Mouse (Mus musculus): ENCODE results near the gene Tagln. TPM values are rescaled to one million over a fixed set of nuclear protein-coding genes. Genes with fewer than 3 reads are reported as not detected.
A peak's percentile ranks its signal among the peaks of the same experiment; 100 is the strongest.

The Tagln gene
- polyA plus RNA-seq, 1 experiment from 2014 or later = 25.5 TPM

GRCm38 (mm10) chr9:45917041-45917934 lies 18.6 kb downstream of the Tagln start:
- 89% methylated on average over 5 of the region's 5 CpGs for WGBS
- no peak overlapping the region for H3K4me3 ChIP-seq
- H3K36me3 ChIP-seq = peaks cover 87% of the 10 kb centered on the region
- no peaks in the 10 kb centered on the region for H3K9me3 ChIP-seq (replicated peaks)
- H3K27ac ChIP-seq (replicated peaks) = no peak overlapping the region
- H3K4me1 ChIP-seq = no peaks in the 10 kb centered on the region
- DNase-seq (ENCODE audit: low spot score) = no peak
- no peaks in the 10 kb centered on the region for H3K27me3 ChIP-seq (ENCODE audit: low read depth, poor library complexity, severe bottlenecking)

- Histone ChIP-seq H3K36me3 (peaks cover 88% of the 10 kb centered on the region), H3K27me3 (ENCODE audit: low read depth, poor library complexity, severe bottlenecking) (no peaks in the 10 kb centered on the region), H3K27ac (replicated peaks) (no peak overlapping the region), H3K9me3 (replicated peaks) (no peaks in the 10 kb centered on the region), H3K4me3 (no peak overlapping the region), H3K4me1 (no peaks in the 10 kb centered on the region)
- DNase-seq (ENCODE audit: low spot score) = no peak
- 92% methylated on average over 2 of the region's 2 CpGs for WGBS
Measured at GRCm38 (mm10) chr9:45915659-45916058, 20.2 kb downstream of the Tagln start.

- H3K27me3 ChIP-seq (ENCODE audit: low read depth, poor library complexity, severe bottlenecking) = no peaks in the 10 kb centered on the region
- peaks cover 70% of the 10 kb centered on the region for H3K36me3 ChIP-seq
- peaks cover 11% of the 10 kb centered on the region for H3K4me1 ChIP-seq
- no peak overlapping the region for H3K4me3 ChIP-seq
- H3K27ac ChIP-seq (replicated peaks) = no peak overlapping the region
- 61% methylated on average over 1 of the region's 1 CpGs for WGBS
- H3K9me3 ChIP-seq (replicated peaks) = no peaks in the 10 kb centered on the region
- DNase-seq (ENCODE audit: low spot score) = peak; percentile 33
Measured at GRCm38 (mm10) chr9:45911673-45912072, 24.2 kb downstream of the Tagln start.

GRCm38 (mm10) chr9:45910995-45911394 lies 24.9 kb downstream of the Tagln start:
- Histone ChIP-seq H3K9me3 (replicated peaks) (no peaks in the 10 kb centered on the region), H3K27ac (replicated peaks) (no peak overlapping the region), H3K36me3 (peaks cover 63% of the 10 kb centered on the region), H3K4me1 (peaks cover 11% of the 10 kb centered on the region), H3K4me3 (no peak overlapping the region), H3K27me3 (ENCODE audit: low read depth, poor library complexity, severe bottlenecking) (no peaks in the 10 kb centered on the region)
- no peak for DNase-seq (ENCODE audit: low spot score)
- 93% methylated on average over 3 of the region's 3 CpGs for WGBS

- no peaks in the 10 kb centered on the region for H3K9me3 ChIP-seq (replicated peaks)
- peaks cover 24% of the 10 kb centered on the region for H3K4me1 ChIP-seq
- H3K4me3 ChIP-seq = peak overlapping the region; percentile 87
- peaks cover 53% of the 10 kb centered on the region for H3K36me3 ChIP-seq
- no peak for DNase-seq (ENCODE audit: low spot score)
- H3K27me3 ChIP-seq (ENCODE audit: low read depth, poor library complexity, severe bottlenecking) = no peaks in the 10 kb centered on the region
- WGBS = under 1% methylated on average over 19 of the region's 19 CpGs
- H3K27ac ChIP-seq (replicated peaks) = peak overlapping the region; percentile 97
Measured at GRCm38 (mm10) chr9:45907078-45907428, 28.8 kb downstream of the Tagln start.

- H3K27me3 ChIP-seq (ENCODE audit: low read depth, poor library complexity, severe bottlenecking) = no peaks in the 10 kb centered on the region
- peak within 1 kb of the TSS; percentile 97 for H3K27ac ChIP-seq (replicated peaks)
- peaks cover 24% of the 10 kb centered on the region for H3K4me1 ChIP-seq
- H3K36me3 ChIP-seq = peaks cover 53% of the 10 kb centered on the region
- DNase-seq (ENCODE audit: low spot score) = peak; percentile 89
- no peaks in the 10 kb centered on the region for H3K9me3 ChIP-seq (replicated peaks)
- under 1% methylated on average over 79 of the region's 80 CpGs for WGBS
- peak within 1 kb of the TSS; percentile 87 for H3K4me3 ChIP-seq
Measured at GRCm38 (mm10) chr9:45906355-45907077, 29.3 kb downstream of the Tagln start, which contains the start of the genes Pcsk7 and Rnf214. Gene Pcsk7 (plus strand): TSS chr9:45906497. Gene Rnf214 (minus strand): TSS chr9:45906911.

GRCm38 (mm10) chr9:45905811-45906237 lies 30.0 kb downstream of the Tagln start:
- no peak for DNase-seq (ENCODE audit: low spot score)
- Histone ChIP-seq H3K9me3 (replicated peaks) (no peaks in the 10 kb centered on the region), H3K36me3 (peaks cover 51% of the 10 kb centered on the region), H3K4me1 (peaks cover 24% of the 10 kb centered on the region), H3K27me3 (ENCODE audit: low read depth, poor library complexity, severe bottlenecking) (no peaks in the 10 kb centered on the region), H3K27ac (replicated peaks) (peak overlapping the region; percentile 97), H3K4me3 (peak overlapping the region; percentile 87)
- under 1% methylated on average over 18 of the region's 27 CpGs for WGBS

- Histone ChIP-seq H3K9me3 (replicated peaks) (no peaks in the 10 kb centered on the region), H3K36me3 (peaks cover 51% of the 10 kb centered on the region), H3K4me3 (peak overlapping the region; percentile 87), H3K4me1 (peaks cover 24% of the 10 kb centered on the region), H3K27ac (replicated peaks) (peak overlapping the region; percentile 97), H3K27me3 (ENCODE audit: low read depth, poor library complexity, severe bottlenecking) (no peaks in the 10 kb centered on the region)
- WGBS = 56% methylated on average over 4 of the region's 4 CpGs
- no peak for DNase-seq (ENCODE audit: low spot score)
Measured at GRCm38 (mm10) chr9:45905196-45905595, 30.7 kb downstream of the Tagln start.

- H3K4me1 ChIP-seq = no peaks in the 10 kb centered on the region
- no peak overlapping the region for H3K27ac ChIP-seq (replicated peaks)
- H3K27me3 ChIP-seq (ENCODE audit: low read depth, poor library complexity, severe bottlenecking) = no peaks in the 10 kb centered on the region
- no peaks in the 10 kb centered on the region for H3K9me3 ChIP-seq (replicated peaks)
- DNase-seq (ENCODE audit: low spot score) = no peak
- H3K4me3 ChIP-seq = no peak overlapping the region
- H3K36me3 ChIP-seq = peaks cover 100% of the 10 kb centered on the region
Measured at GRCm38 (mm10) chr9:45893681-45894080, 42.2 kb downstream of the Tagln start.

Small RNA genes lying within 50 kb of the gene (microRNA-seq; reads per million reads assigned to microRNA genes)
- gene Mir7087 = not detected

Other genes starting within 250 kb of the Tagln start
- 17.0 and 17.4 TPM in 2 replicates for gene Cep164, start 107.4 kb downstream of the Tagln start, polyA plus RNA-seq (2016; fragmentation: Nextera tagmentation; extraction: Ambion mirVana)
- 20.7 and 29.0 TPM in 2 replicates for gene Bace1, start 97.5 kb downstream of the Tagln start, polyA plus RNA-seq (2016; fragmentation: Nextera tagmentation; extraction: Ambion mirVana)
- 18.7 and 23.4 TPM in 2 replicates for gene Pcsk7, start 29.6 kb downstream of the Tagln start, polyA plus RNA-seq (2016; fragmentation: Nextera tagmentation; extraction: Ambion mirVana)
- 70.2 and 81.9 TPM in 2 replicates for gene Rnf214, start 29.1 kb downstream of the Tagln start, polyA plus RNA-seq (2016; fragmentation: Nextera tagmentation; extraction: Ambion mirVana)
- 23.7 and 27.3 TPM in 2 replicates for gene Sidt2, start 19.2 kb upstream of the Tagln start, polyA plus RNA-seq (2016; fragmentation: Nextera tagmentation; extraction: Ambion mirVana)
- 276 and 298 TPM in 2 replicates for gene Pafah1b2, start 76.6 kb upstream of the Tagln start, polyA plus RNA-seq (2016; fragmentation: Nextera tagmentation; extraction: Ambion mirVana)
- gene Sik3, start 76.8 kb upstream of the Tagln start, polyA plus RNA-seq (2016; fragmentation: Nextera tagmentation; extraction: Ambion mirVana) = 3.9 and 4.5 TPM in 2 replicates